Mouse (Mus musculus): ENCODE results near the gene Sept11.

Gene Sept11

GRCm38 (mm10) chr5:93172536-93172935, 79.3 kb downstream of the Sept11 start:
- no peak for DNase-seq (ENCODE audit: low spot score)

- no peak for DNase-seq (ENCODE audit: low spot score)
Measured at GRCm38 (mm10) chr5:93174675-93175074, 81.4 kb downstream of the Sept11 start.

DNA sequence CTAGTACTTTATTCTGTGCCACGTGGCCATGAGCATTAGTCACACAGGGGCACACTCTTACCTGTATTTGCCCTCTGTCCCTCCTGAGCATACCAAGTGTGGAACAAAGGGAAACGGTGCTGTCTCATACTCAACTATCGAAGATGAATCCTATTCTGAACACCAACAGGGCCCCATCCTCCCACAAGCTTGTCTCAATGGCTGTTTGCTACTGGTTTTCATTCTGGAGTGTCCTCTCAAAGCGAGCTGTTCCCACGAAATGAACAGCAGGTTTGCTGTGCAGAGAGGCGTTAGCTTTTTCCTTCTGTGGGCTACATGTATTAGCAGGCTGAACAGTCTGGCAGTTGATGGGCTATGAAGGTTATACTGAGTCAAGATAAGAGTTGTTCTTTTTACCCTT, 85.4 kb downstream of the Sept11 start:
- no peak for DNase-seq (ENCODE audit: low spot score)

DNA sequence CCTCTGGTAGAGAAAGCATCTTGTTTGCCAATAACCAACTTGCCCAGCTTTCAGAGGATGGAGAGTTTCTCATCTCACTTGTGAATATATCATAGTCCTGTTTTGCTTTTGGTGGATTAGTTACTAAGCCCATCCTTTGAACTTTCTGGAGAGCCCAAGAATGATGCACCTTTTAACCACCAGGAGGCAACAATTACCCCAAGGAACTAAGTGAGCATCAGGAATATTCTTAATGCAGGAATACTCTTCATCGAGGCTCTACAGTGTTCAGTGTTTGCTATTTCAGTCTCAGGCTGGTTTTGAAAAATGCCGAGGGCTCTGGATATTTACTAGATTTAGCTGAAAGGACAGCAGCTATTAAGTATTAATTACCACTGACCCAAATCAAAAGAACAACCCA, 87.0 kb downstream of the Sept11 start:
- no peak for DNase-seq (ENCODE audit: low spot score)

DNA sequence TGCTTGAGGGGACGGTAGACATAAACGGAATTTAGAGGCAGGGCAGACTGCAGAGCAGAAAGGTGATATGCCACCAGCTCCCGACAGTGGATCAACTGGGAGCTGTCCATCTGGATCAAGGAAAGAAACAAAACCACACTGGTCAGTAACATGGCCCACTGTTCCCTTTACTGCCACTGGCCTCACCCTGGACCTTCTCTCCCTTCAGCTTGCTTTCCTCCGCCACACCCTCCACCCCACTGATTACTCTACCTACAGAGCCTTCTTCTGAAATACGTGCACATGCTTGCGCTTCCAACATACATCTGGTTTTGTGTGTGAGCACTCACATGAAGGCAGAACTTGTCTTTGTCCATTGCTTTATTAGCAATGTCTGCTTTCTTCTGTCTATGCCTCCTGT, 90.1 kb downstream of the Sept11 start:
- no peak for DNase-seq (ENCODE audit: low spot score)

- DNase-seq (ENCODE audit: low spot score): no peak
Measured at GRCm38 (mm10) chr5:93184548-93184947, 91.3 kb downstream of the Sept11 start.

- no peak for DNase-seq (ENCODE audit: low spot score)
Measured at GRCm38 (mm10) chr5:93189607-93190006, 96.4 kb downstream of the Sept11 start.

- DNase-seq (ENCODE audit: low spot score): no peak
Measured at GRCm38 (mm10) chr5:93190428-93190827, 97.2 kb downstream of the Sept11 start.

DNA sequence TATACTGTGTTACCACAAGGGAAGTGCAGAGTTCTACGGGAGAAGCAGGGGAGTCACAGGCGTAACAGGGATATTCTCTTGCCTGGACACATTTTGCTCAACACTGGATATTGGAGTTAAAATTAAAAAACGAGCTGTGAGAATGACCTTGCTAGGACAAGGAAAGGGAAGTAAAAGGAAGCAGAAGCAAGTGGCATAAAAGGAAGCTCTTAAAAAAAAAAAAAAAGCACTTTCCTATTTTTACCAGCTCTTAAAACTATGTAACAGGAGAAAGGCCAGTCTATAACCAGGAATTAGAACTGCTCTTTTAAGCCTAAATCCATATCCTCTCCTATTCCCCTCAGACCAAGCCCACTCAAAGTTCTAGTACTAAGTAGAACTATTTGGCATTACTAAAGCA, 105.0 kb downstream of the Sept11 start:
- no peak for DNase-seq (ENCODE audit: low spot score)

DNA sequence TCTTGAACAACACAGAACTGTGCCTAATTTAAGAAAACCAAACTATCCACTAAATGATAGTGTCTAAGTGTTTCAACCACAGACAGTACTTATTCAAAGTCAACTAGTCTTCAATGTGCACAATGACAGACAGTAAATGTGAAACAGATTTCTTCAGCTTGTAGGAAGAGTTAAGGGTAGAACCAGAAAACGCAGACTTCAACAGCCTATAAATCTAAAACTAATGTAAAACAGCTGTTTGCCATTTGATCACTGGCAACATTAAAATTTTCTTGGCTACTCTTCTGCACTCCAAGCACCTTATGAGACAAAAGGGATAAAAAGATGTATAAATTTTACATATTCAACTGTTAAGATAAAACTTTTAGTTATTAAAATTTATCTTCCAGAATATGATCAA, 107.9 kb downstream of the Sept11 start:
- no peak for DNase-seq (ENCODE audit: low spot score)

DNA sequence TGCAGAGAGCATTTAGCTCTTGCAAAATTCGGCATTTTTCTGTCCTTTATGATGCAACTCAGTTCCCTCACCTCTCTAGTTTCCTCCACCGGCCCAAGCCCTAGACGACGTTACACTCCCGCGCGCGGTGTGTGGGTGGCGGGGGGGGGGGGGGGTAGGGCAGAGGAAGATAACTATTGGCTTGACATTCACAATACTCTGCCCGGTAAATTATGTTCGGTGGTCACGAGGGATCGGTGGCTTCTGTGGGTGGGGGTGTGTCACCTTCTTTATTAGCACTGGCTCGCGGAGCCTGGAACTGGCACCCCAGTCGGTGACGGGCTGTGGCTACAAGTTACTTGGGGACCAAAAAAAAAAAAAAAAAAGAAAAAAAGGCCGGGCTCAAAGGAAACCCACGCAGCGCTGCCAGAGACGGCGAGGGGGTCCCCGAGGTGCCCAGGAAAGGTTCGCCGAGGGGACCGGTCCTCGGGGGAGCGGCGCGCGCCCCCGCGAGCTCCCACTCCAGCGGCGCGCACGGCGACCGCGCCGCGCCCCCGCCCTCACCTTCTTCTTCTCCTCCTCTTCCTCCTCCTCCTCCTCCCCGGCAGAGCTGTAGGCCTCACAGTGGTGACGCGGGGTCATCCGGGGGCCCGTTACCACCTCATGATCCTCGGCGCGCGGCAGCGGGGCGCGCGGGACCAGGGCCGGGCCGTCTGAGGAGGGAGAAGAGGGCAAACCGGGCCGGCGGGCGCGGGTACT, 112.3 kb downstream of the Sept11 start:
- peak; percentile 45 for DNase-seq (ENCODE audit: low spot score)

GRCm38 (mm10) chr5:93206109-93207005, 113.1 kb downstream of the Sept11 start, which contains the start of the genes Ccni and 2010109A12Rik:
Ccni (minus strand) TSS chr5:93206495.
2010109A12Rik (plus strand) TSS chr5:93206518.
- DNase-seq (ENCODE audit: low spot score): peak; percentile 95

DNA sequence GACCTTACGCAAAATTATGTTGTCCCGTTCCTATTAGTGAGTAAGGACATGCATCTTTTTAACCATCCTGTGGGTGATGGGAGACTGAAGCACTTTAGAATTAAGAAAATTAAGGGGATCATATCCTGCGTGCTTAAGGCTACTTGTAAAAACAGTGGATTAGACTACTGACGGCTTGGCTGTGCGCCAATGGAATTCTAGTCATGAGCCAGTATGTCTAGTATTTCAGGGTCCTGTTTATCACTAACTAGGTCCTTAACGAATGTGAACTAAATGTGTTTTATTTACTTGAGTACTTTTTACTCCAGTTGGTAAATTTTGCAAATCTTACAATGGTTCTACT, 113.7 kb downstream of the Sept11 start:
- peak; percentile 61 for DNase-seq (ENCODE audit: low spot score)

- DNase-seq (ENCODE audit: low spot score): no peak
Measured at GRCm38 (mm10) chr5:93207555-93207954, 114.3 kb downstream of the Sept11 start.

- no peak for DNase-seq (ENCODE audit: low spot score)
Measured at GRCm38 (mm10) chr5:93218375-93218774, 125.1 kb downstream of the Sept11 start.

- DNase-seq (ENCODE audit: low spot score): peak; percentile 53
Measured at GRCm38 (mm10) chr5:93221661-93222060, 128.4 kb downstream of the Sept11 start.

DNA sequence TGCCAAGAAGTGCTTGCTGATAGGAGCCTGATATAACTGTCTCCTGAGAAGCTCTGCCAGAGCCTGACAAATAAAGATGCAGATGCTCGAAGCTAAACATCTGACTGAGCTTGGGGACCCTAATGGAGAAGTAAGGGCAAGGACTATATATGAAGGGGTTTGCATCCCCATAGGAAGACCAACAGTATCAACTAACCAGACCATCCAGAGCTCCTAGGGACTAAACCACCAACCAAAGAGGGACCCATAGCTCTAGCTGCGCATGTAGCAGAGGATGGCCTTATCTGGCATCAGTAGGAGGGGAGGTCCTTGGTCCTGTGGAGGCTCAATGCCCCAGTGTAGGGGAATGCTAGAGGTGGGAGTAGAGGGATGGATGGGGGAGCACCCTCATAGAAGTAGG, 131.3 kb downstream of the Sept11 start:
- no peak for DNase-seq (ENCODE audit: low spot score)

Data from urinary bladder, postnatal 14 days (tissue).